Mouse (Mus musculus) heart, adult 2 months (tissue): ENCODE results near the gene Xylb. TPM values are rescaled to one million over a fixed set of nuclear protein-coding genes. Genes with fewer than 3 reads are reported as not detected.

Source experiments
- DNase-seq, 2 experiments: peaks; one replicate each; pipeline ENCODE4 v3.0.0; 2021
- H3K27ac ChIP-seq: fragments of 200-600 bp; 2 replicates; pipeline ENCODE4 v1.8.1; 2022
- H3K27me3 ChIP-seq: fragments of 200-500 bp; 2 replicates; pipeline ENCODE4 v1.6.1; 2012; ENCODE audit warnings: mild to moderate bottlenecking, low read length, inconsistent platforms, mixed read lengths; ENCODE audit not compliant: control insufficient read depth, insufficient read depth
- H3K36me3 ChIP-seq: fragments of 200-500 bp; 2 replicates; pipeline ENCODE4 v1.6.1; 2012; ENCODE audit warnings: low read length, inconsistent platforms; ENCODE audit not compliant: control insufficient read depth, insufficient read depth
- H3K4me1 ChIP-seq: fragments of 200-500 bp; 2 replicates; pipeline ENCODE4 v1.6.1; 2011; ENCODE audit warnings: low read length; ENCODE audit not compliant: control insufficient read depth, insufficient read depth
- H3K4me3 ChIP-seq: fragments of 200-600 bp; 2 replicates; pipeline ENCODE4 v1.8.1; 2022
- H3K79me2 ChIP-seq: fragments of 200-500 bp; replicated peaks from 2 replicates; pipeline ENCODE4 v1.6.1; 2012; ENCODE audit warnings: mild to moderate bottlenecking, inconsistent platforms, low read length, moderate library complexity, mixed read lengths; ENCODE audit not compliant: control insufficient read depth, insufficient read depth
- H3K9ac ChIP-seq: fragments of 200-500 bp; 2 replicates; pipeline ENCODE4 v1.6.1; 2012; ENCODE audit warnings: low read depth, mild to moderate bottlenecking, control low read depth, inconsistent platforms, low read length, mixed read lengths
- CTCF ChIP-seq: fragments of 200-600 bp; IDR thresholded peaks from 2 replicates; pipeline ENCODE4 v1.8.1; 2022; ENCODE audit warnings: antibody characterized with exemption, mild to moderate bottlenecking, moderate library complexity
- EP300 ChIP-seq: fragments of 200-500 bp; IDR thresholded peaks from 2 replicates; pipeline ENCODE4 v1.6.1; 2011; ENCODE audit warnings: low read depth, low read length, control low read depth; ENCODE audit not compliant: insufficient read depth
- POLR2A ChIP-seq: fragments of 200-500 bp; IDR thresholded peaks from 2 replicates; pipeline ENCODE4 v1.6.1; 2011; ENCODE audit warnings: mild to moderate bottlenecking, low read depth, low read length, control low read depth; ENCODE audit not compliant: insufficient read depth
- WGBS: fragments of 180-500 bp; shearing (Covaris S2); methylation state at CpG from one replicate; pipeline ENCODE4 v1.1.7; 2018; 5-methylcytosine and 5-hydroxymethylcytosine counted together
- intact Hi-C: fragments of 180-260 bp; cut with DNase I; formaldehyde crosslinking; loops from one replicate; pipeline ENCODE4 v1.15.1; 2025
- polyA plus RNA-seq: library from polyadenylated mRNA; depleted of rRNA; stranded (reverse); fragments of >200 nt; gene quantifications from 2 replicates; pipeline ENCODE4 v1.2.3, GENCODE M21; 2012
- total RNA-seq, 2 experiments: library from RNA; stranded (reverse); gene quantifications; 2 replicates each; pipeline ENCODE4 v1.2.3; 2021

Xylb gene
- total and polyA plus RNA-seq, 3 experiments = 0.16 to 1.2 (median 0.18) TPM

DNA sequence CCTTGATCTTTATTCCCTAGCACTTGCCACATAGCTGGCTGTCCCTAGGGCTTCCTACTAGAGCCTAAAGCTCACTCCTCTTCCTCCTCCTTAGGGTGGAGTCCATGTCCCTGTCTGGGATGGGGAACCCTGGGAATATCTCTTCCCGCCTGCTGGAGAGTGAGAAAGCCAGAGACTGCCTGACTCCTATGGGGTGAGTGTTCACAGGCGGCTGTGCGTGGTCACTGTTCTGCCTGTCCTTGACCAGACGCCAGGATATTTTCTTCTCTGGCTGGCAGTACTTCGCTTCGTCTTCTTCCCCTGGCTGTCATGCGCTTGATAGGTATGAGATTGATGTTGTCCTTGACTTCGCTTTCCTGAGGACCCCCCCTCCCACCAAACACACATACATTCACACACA, 10.8 kb upstream of the Xylb start:
- intact Hi-C loops = loop anchor here (10.0 kb wide), 1 partner anchor 242 kb away; the partner anchor contains the start of gene Dlec1

DNA sequence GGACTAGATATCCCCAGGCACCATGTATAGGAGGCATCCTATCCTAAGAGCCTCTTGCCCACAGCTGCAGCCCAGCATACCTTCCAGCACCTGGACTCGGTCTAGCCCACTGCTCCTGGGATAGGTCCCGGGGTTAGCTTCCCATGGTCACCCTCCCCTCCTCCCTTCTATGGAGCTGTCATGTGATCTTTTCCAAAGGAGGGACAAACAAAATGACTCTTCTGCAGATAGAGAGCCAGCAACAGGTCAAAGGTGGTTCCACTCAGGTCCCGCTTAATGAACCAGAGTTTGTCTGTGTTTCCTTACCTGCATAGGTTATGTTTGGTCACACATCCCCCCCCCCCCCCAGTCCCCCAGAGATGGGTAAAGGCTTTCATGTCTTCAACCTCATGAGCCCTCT, 6.7 kb upstream of the Xylb start:
- intact Hi-C loops = no loop called here
- Histone ChIP-seq H3K4me1 (no peaks in the 10 kb centered on the region; the same call in 1 of the 2 replicates), H3K4me3 (no peak overlapping the region), H3K79me2 (no peaks in the 10 kb centered on the region), H3K27ac (no peak overlapping the region), H3K9ac (no peak overlapping the region), H3K27me3 (no peaks in the 10 kb centered on the region), H3K36me3 (no peaks in the 10 kb centered on the region)
- WGBS = 90% methylated on average over 3 of the region's 3 CpGs
- TF ChIP-seq POLR2A = no peak
- TF ChIP-seq CTCF = no peak
- no peak for TF ChIP-seq EP300
- no peak for DNase-seq

More for the DNA sequence above, 10.8 kb upstream of the Xylb start:
- no peaks in the 10 kb centered on the region for H3K36me3 ChIP-seq
- no peak overlapping the region for H3K9ac ChIP-seq
- H3K79me2 ChIP-seq = no peaks in the 10 kb centered on the region
- no peaks in the 10 kb centered on the region for H3K27me3 ChIP-seq
- H3K4me1 ChIP-seq = peaks cover 4% of the 10 kb centered on the region
- H3K4me3 ChIP-seq = no peak overlapping the region
- no peak for TF ChIP-seq EP300
- no peak for TF ChIP-seq CTCF
- no peak for TF ChIP-seq POLR2A
- no peak overlapping the region for H3K27ac ChIP-seq
- 86% methylated on average over 8 of the region's 8 CpGs for WGBS
- DNase-seq = no peak

DNA sequence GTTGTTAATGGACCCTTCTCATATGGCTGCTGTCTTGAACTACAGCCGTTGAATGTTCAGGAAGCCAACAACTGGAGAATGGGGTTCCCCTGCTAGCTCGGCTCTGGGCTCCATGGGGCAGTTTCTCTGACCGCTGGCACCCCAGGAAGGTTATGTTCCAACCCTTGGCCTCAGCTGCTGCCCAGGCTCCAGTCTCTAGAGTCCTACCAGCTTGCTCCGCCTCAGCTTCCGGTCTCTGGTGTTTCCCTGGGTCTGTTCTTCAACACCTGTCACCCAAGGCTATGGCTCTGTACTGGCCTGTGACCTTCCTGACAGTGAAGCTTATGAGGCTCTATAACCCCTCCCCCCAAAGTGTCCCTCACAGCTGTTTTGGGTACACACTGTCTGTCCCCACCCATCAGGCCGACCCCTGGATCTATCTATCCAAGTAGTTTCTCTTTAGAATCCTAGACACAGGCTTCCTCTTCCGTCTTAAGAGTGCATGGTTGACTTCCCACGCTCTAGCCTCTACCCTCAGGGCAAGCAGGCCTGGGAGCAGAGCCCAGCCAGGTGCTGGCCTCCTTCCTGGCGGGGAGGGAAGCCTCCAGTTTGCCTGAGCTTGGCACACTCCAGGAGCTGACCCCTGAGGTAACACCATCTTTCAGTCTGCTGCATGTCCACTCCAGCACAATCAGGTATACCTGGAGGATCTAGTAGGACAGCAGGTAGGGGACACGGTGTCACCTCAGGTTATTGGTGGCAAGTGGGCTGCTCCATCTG, 6.1 kb upstream of the Xylb start:
- intact Hi-C loops = no loop called here
- Histone ChIP-seq H3K36me3 (no peaks in the 10 kb centered on the region), H3K4me1 (no peaks in the 10 kb centered on the region; the same call in 1 of the 2 replicates), H3K27ac (no peak overlapping the region), H3K79me2 (no peaks in the 10 kb centered on the region), H3K9ac (no peak overlapping the region), H3K4me3 (no peak overlapping the region), H3K27me3 (no peaks in the 10 kb centered on the region)
- DNase-seq = no peak
- WGBS = 88% methylated on average over 10 of the region's 10 CpGs
- no peak for TF ChIP-seq POLR2A
- TF ChIP-seq CTCF = no peak
- TF ChIP-seq EP300 = no peak

DNA sequence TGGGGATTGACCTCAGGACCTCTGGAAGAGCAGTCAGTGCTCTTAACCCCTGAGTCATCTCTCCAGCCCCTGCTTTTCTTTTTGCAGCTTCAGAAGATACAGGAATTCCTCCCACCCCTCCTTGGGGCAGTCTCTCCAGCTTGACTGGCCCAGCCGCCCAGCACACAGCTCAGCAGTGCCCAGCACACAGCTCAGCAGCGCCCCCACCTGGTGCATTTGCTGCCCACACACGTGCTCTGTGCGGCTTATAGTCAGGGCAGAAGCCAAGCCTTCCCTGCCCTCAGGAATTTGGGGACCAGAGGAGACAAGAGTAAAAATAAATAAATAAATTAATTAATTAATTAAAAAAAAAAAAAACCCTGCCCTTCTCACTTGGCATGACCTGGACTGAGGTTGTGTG, 5.1 kb upstream of the Xylb start:
- intact Hi-C loops = loop anchor here (2.0 kb wide), 1 partner anchor 195 kb away; the partner anchor contains the start of gene Acaa1b
- TF ChIP-seq EP300 (peak; percentile 59; the same call in 1 of the 2 replicates), CTCF (peak; percentile 88), POLR2A (no peak)
- Histone ChIP-seq H3K4me3 (no peak overlapping the region), H3K4me1 (no peaks in the 10 kb centered on the region; the same call in 1 of the 2 replicates), H3K36me3 (no peaks in the 10 kb centered on the region), H3K27me3 (no peaks in the 10 kb centered on the region), H3K79me2 (no peaks in the 10 kb centered on the region), H3K9ac (no peak overlapping the region), H3K27ac (no peak overlapping the region)
- 27% methylated on average over 4 of the region's 4 CpGs for WGBS
- DNase-seq = peak; percentile 75 to 84

- no peaks in the 10 kb centered on the region; the same call in 1 of the 2 replicates for H3K4me1 ChIP-seq
- DNase-seq = no peak
- H3K9ac ChIP-seq = no peak overlapping the region
- 71% methylated on average over 6 of the region's 6 CpGs for WGBS
- H3K36me3 ChIP-seq = no peaks in the 10 kb centered on the region
- no peak overlapping the region for H3K27ac ChIP-seq
- H3K27me3 ChIP-seq = no peaks in the 10 kb centered on the region
- H3K79me2 ChIP-seq = no peaks in the 10 kb centered on the region
- no peak overlapping the region for H3K4me3 ChIP-seq
- intact Hi-C loops = loop anchor here (2.0 kb wide), 1 partner anchor 197 kb away; the partner anchor contains the start of gene Acaa1b
- no peak for TF ChIP-seq EP300
- TF ChIP-seq POLR2A = no peak
- no peak for TF ChIP-seq CTCF
These were observed 3.3 kb upstream of the Xylb start for GRCm38 (mm10) chr9:119353926-119354325.

GRCm38 (mm10) chr9:119355943-119356342, 1.2 kb upstream of the Xylb start:
- no peaks in the 10 kb centered on the region; the same call in 1 of the 2 replicates for H3K4me1 ChIP-seq
- no peaks in the 10 kb centered on the region for H3K36me3 ChIP-seq
- no peak overlapping the region for H3K4me3 ChIP-seq
- DNase-seq = no peak
- WGBS = 76% methylated on average over 6 of the region's 6 CpGs
- no peak overlapping the region for H3K9ac ChIP-seq
- no peaks in the 10 kb centered on the region for H3K79me2 ChIP-seq
- no peaks in the 10 kb centered on the region for H3K27me3 ChIP-seq
- intact Hi-C loops = loop anchor here (2.0 to 5.0 kb wide), 2 partner anchors 34 to 45 kb away; partner anchors contain the start of gene Oxsr1
- no peak overlapping the region for H3K27ac ChIP-seq
- TF ChIP-seq EP300 (no peak), POLR2A (no peak), CTCF (no peak)
